Mouse (Mus musculus) cerebellum, postnatal 36 days (tissue): ENCODE data around the gene Rundc3a.

Experiments used
- DNase-seq, 2 experiments: peaks; one replicate each; pipeline ENCODE4 v3.0.0; 2021 to 2022; ENCODE audit warnings: mixed read lengths in 2 of 2

Gene Rundc3a

GRCm38 (mm10) chr11:102411061-102411460 is 17.9 kb downstream of the Rundc3a start:
- no peak for DNase-seq

- peak; percentile 95 to 96 for DNase-seq
Observed at GRCm38 (mm10) chr11:102411704-102412103, 18.5 kb downstream of the Rundc3a start.

DNA sequence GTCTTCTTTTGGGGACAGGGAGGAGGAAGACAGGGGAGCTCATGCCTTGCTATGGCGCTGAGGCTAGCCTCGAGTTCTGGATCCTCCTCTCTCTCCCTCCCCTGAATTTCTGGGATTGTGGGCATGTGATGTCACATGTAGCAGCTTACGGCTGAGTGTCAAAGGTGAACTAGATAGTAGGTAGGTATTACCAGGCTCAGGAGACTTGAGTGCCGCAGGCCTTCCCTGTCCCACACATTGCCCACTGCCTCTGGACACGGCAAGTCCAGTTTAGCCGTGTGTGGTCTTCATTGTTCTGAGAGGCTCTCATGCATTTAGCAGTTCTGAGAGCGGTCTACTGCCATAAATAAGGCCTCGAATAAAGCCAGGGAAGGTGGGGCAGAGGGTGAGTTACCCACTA is 19.9 kb downstream of the Rundc3a start:
- no peak for DNase-seq

GRCm38 (mm10) chr11:102415034-102415802 is 22.0 kb downstream of the Rundc3a start:
- DNase-seq, result no peak

DNA sequence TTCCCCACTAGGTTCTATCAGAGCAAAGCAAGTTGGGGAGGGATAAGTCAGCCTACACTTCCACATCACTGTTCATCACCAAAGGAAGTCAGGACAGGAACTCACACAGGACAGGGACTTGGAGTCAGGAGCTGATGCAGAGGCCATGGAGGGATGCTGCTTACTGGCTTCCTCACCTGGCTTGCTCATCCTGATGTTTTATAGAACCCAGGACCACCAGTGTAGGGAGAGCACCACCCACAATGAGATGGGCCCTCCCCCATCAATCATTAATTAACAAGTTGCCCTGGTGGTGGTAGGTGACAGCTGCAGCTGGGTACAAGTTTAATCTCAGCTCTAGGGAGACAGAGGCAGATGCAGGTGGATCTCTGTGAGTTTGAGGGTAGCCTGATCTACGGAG is 24.0 kb downstream of the Rundc3a start:
- DNase-seq, result no peak

DNA sequence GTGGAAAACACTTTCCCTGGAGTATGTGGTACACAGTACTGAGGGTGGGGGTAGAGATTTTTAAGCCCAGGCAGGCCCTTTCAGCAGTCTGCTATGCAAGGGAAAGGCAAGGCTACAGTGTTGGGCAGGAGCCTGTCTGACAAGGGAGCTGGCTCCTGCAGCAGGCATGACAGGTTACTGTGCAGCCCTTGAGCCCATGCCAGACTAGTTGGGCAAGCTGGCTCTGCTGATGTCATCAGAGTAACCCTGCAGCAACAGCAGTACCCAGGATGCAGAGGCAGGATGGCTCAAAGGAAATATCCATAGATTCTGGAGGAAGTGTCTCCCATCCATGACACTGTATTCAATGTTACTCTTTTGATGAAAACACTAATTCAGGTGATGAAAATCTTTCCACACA is 25.7 kb downstream of the Rundc3a start:
- DNase-seq, result no peak

GRCm38 (mm10) chr11:102421559-102421958 is 28.4 kb downstream of the Rundc3a start:
- DNase-seq, result no peak

DNA sequence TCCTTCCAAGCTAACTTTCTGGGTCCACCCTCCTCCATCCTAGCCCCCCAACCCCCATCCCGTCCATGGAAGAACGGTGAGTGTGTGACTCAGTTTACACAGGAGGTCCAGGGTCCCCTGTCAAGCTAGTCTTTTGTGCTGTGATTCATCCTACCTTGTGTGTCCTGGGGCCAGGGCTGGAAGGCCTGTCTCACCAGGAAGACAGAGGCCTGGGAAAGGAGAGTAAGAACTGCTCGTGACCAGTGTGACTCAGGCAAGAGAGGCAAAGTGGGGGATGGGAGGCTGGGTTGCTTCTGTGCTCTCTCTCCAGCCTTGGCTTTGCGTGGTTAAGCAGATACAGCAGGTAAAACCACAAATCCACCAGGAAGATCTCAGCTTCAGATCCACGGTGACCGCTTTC is 31.5 kb downstream of the Rundc3a start:
- DNase-seq, result no peak

DNA sequence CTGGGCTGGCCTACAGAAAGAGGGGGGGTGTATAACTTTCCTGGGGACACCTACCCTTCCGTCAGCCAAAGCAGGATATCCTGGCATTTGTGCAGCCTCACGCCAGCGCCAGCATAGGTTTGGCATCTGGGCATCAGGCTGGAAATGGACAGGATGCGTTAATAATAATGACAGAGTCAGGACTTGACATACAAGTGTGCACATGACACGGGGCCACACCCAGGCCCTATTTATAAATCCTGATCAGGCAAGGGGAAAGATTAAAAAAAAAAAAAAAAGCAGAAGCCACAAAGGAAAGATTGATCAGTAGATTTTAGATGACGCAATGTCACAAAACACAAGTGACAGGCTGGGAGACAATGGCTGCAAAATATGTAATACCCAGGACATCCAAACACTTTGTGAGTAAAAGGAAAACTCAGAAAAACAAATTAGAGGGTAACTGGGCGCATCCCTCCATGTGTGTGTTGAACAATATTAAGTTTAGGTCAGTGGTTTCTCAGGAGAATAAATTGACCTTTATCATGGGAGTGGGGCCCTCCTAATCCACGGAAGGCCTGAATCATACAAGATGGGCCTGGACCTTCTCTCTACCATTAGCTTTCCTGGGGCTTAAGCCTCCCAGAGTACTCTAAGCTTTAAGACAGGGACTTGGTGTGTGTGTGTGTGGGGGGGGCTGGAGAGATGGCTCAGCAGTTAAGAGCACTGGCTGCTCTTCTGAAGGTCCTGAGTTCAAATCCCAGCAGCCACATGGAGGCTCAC is 32.5 kb downstream of the Rundc3a start:
- DNase-seq, result no peak

- no peak for DNase-seq
Observed at GRCm38 (mm10) chr11:102428981-102429540, 35.9 kb downstream of the Rundc3a start.

DNA sequence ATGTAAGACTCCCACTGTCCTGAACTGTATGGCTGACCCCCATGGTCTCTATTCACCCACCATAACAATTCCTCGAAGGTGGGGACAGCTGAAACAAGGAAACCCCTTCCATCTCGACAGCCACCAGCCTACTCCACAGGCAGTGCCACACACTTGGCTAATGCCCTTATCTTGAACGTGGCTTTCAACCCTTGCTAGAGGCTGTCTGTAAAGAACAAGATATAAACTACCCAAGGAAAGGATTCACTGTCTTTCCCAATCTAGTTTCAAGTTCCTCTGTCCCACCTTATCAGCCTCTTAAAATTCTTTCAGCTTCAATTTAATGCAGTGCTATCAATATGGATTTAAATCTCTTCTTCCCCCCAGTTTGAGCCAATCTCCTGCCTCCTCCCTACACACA is 36.3 kb downstream of the Rundc3a start:
- no peak for DNase-seq

GRCm38 (mm10) chr11:102430121-102431017 is 37.2 kb downstream of the Rundc3a start, which contains the start of gene Grn:
Gene Grn (plus strand): TSS chr11:102430315.
- peak; percentile 87 to 89 for DNase-seq

- DNase-seq, result peak; percentile 80 to 81
Observed at GRCm38 (mm10) chr11:102431018-102431645, 37.9 kb downstream of the Rundc3a start.

GRCm38 (mm10) chr11:102431728-102432114 is 38.5 kb downstream of the Rundc3a start:
- DNase-seq, result no peak

DNA sequence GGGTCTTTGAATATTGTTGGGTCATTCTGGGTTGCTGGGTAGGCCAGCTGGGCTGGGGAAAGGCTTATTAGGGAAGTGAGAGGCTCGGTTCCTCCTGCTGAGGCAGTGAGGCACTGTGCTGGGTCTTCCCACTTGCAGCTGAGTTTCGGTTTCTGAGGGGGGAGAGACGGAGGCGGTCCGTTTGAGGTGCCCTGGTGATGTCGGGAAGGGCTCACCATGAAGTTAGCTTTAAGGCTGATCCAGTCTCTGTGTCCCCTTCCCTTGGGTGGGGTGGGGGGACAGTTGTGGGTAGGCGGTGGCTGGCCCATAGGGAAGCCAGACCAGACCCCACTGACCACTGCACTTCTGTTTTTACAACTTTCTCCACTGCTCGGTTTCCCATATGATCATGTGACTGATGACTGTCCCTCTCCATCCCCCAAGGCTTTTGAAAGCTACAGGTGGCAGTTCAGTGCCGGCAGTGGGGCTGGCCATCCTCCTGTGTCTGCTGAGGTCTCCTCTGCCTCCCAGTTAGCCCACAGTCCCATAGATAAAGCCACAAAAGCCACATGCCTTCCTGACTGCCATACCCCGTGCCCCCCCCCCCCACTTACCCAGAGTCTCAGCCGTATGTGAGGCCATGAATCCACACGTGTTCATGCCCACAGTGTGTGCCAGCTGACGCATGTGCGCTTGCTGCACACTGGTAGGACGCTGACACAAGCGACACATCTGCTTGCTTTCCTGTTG is 39.1 kb downstream of the Rundc3a start:
- DNase-seq, result no peak

GRCm38 (mm10) chr11:102432896-102433295 is 39.7 kb downstream of the Rundc3a start:
- DNase-seq, result peak; percentile 71 to 76

DNA sequence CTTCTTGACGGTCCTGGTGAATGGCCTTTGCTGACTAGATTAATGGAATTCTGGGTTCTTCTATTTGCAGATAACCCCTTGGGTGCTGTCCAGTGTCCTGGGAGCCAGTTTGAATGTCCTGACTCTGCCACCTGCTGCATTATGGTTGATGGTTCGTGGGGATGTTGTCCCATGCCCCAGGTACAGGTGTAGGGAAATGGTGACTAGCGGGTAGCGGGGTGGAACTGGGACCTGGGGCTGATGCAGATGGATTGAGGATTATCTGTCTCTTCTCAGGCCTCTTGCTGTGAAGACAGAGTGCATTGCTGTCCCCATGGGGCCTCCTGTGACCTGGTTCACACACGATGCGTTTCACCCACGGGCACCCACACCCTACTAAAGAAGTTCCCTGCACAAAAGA is 40.7 kb downstream of the Rundc3a start:
- DNase-seq, result no peak

DNA sequence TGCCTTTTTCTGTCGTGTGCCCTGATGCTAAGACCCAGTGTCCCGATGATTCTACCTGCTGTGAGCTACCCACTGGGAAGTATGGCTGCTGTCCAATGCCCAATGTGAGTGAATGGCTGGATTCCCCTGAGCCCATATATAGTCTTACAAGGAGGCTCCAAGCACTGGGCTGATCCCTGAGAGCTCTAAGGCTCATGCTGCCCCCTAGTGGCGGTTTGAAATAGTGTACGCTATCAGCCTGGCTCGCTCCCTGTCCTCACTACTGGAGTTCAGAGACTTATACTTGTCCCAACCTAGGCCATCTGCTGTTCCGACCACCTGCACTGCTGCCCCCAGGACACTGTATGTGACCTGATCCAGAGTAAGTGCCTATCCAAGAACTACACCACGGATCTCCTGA is 41.2 kb downstream of the Rundc3a start:
- peak; percentile 90 to 95 for DNase-seq

- no peak for DNase-seq
Observed at GRCm38 (mm10) chr11:102434816-102435705, 41.9 kb downstream of the Rundc3a start.

GRCm38 (mm10) chr11:102435754-102436470 is 42.7 kb downstream of the Rundc3a start:
- DNase-seq, result peak; percentile 33 to 46
